Mouse (Mus musculus) spleen, adult 2 months (tissue): ENCODE measurements around the gene Asap2. TPM values are rescaled to one million over a fixed set of nuclear protein-coding genes. Genes with fewer than 3 reads are reported as not detected.

Experiments
- DNase-seq, 2 experiments: peaks; one replicate each; pipeline versions ENCODE4 v3.0.0 to v3.0.0-alpha.2; 2012 to 2021; ENCODE audit warnings: low spot score in 2 of 2, low read depth in 1 of 2
- H3K27ac ChIP-seq: fragments of 200-500 bp; 2 replicates; pipeline ENCODE4 v1.5.1; 2012; ENCODE audit warnings: low read length, inconsistent platforms; ENCODE audit not compliant: insufficient read depth
- H3K27me3 ChIP-seq: fragments of 200-500 bp; 2 replicates; pipeline ENCODE4 v1.6.1; 2012; ENCODE audit warnings: mild to moderate bottlenecking, moderate library complexity, low read length, inconsistent platforms; ENCODE audit not compliant: control insufficient read depth, insufficient read depth
- H3K36me3 ChIP-seq: fragments of 200-500 bp; 2 replicates; pipeline ENCODE4 v1.6.1; 2012; ENCODE audit warnings: mild to moderate bottlenecking, low read length, inconsistent platforms; ENCODE audit not compliant: control insufficient read depth, insufficient read depth
- H3K4me1 ChIP-seq: fragments of 200-500 bp; 2 replicates; pipeline ENCODE4 v1.6.1; 2011; ENCODE audit warnings: inconsistent platforms; ENCODE audit not compliant: control insufficient read depth, insufficient read depth, insufficient read length
- H3K4me3 ChIP-seq: fragments of 200-500 bp; 2 replicates; pipeline ENCODE4 v1.5.1; 2011; ENCODE audit warnings: mild to moderate bottlenecking, inconsistent platforms; ENCODE audit not compliant: insufficient read depth, insufficient read length; ENCODE audit errors: extremely low read depth
- CTCF ChIP-seq: fragments of 200-500 bp; IDR thresholded peaks from 2 replicates; pipeline ENCODE4 v1.5.1; 2011; ENCODE audit warnings: mild to moderate bottlenecking, inconsistent platforms; ENCODE audit not compliant: insufficient read depth, insufficient read length, insufficient replicate concordance; ENCODE audit errors: extremely low read depth
- POLR2A ChIP-seq: fragments of 200-500 bp; IDR thresholded peaks from 2 replicates; pipeline ENCODE4 v1.6.1; 2011; ENCODE audit warnings: low read depth, low read length, inconsistent platforms
- WGBS: fragments of 180-500 bp; shearing (Covaris S2); methylation state at CpG from one replicate; pipeline ENCODE4 v1.1.7; 2018; 5-methylcytosine and 5-hydroxymethylcytosine counted together
- polyA plus RNA-seq: library from polyadenylated mRNA; depleted of rRNA; stranded (reverse); fragments of >200 nt; gene quantifications from 2 replicates; pipeline ENCODE4 v1.2.3, GENCODE M21; 2012

The Asap2 gene
- polyA plus RNA-seq, 1 experiment = 3.3 TPM

DNA sequence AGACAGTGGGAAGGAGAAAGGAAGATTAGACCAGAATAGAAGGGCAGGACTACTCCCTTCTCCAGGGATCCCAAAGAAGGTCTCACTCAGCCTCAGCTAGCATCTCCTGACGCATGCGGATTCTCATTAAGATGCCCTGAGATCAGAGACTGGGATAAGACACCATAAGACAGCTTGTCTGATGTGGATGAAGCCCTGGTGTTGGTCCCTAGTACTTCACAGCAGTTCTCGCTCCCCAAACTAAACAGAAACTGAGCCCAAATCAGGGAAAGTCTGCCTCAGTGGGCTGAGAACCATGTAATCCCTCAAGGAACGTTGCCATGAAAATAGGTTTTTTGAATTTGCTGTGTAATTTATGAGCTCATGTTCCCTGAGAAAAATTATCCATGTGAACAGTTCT lies 136.3 kb downstream of the Asap2 start:
- WGBS = 93% methylated on average over 4 of the region's 4 CpGs

GRCm38 (mm10) chr12:21128930-21129869 lies 138.9 kb downstream of the Asap2 start:
- no peak for DNase-seq
- Histone ChIP-seq H3K36me3 (no peaks in the 10 kb centered on the region), H3K4me3 (no peak overlapping the region), H3K27me3 (no peaks in the 10 kb centered on the region), H3K27ac (no peak overlapping the region), H3K4me1 (peaks cover 6% of the 10 kb centered on the region; the same call in 1 of the 2 replicates)
- 23% methylated on average over 9 of the region's 9 CpGs for WGBS
- TF ChIP-seq POLR2A = no peak
- no peak for TF ChIP-seq CTCF

More for the DNA sequence above, 136.3 kb downstream of the Asap2 start:
- no peaks in the 10 kb centered on the region for H3K27me3 ChIP-seq
- peaks cover 6% of the 10 kb centered on the region; the same call in 1 of the 2 replicates for H3K4me1 ChIP-seq
- TF ChIP-seq CTCF (no peak), POLR2A (no peak)
- no peak for DNase-seq
- H3K27ac ChIP-seq = no peak overlapping the region
- no peak overlapping the region for H3K4me3 ChIP-seq
- no peaks in the 10 kb centered on the region for H3K36me3 ChIP-seq

- DNase-seq = no peak
- no peak overlapping the region for H3K4me3 ChIP-seq
- H3K27me3 ChIP-seq = no peaks in the 10 kb centered on the region
- TF ChIP-seq POLR2A (no peak), CTCF (no peak)
- H3K4me1 ChIP-seq = peaks cover 6% of the 10 kb centered on the region; the same call in 1 of the 2 replicates
- no peak overlapping the region for H3K27ac ChIP-seq
- 88% methylated on average over 10 of the region's 10 CpGs for WGBS
- H3K36me3 ChIP-seq = no peaks in the 10 kb centered on the region
Observed at GRCm38 (mm10) chr12:21130274-21130823, 140.1 kb downstream of the Asap2 start.

GRCm38 (mm10) chr12:21132537-21132936 lies 142.3 kb downstream of the Asap2 start:
- no peaks in the 10 kb centered on the region for H3K36me3 ChIP-seq
- no peak overlapping the region for H3K27ac ChIP-seq
- WGBS = 33% methylated on average over 10 of the region's 10 CpGs
- H3K4me3 ChIP-seq = no peak overlapping the region
- peaks cover 6% of the 10 kb centered on the region; the same call in 1 of the 2 replicates for H3K4me1 ChIP-seq
- no peak for DNase-seq
- TF ChIP-seq POLR2A (no peak), CTCF (no peak)
- no peaks in the 10 kb centered on the region for H3K27me3 ChIP-seq

- no peak for DNase-seq
Observed at GRCm38 (mm10) chr12:21133031-21133430, 142.8 kb downstream of the Asap2 start.

DNA sequence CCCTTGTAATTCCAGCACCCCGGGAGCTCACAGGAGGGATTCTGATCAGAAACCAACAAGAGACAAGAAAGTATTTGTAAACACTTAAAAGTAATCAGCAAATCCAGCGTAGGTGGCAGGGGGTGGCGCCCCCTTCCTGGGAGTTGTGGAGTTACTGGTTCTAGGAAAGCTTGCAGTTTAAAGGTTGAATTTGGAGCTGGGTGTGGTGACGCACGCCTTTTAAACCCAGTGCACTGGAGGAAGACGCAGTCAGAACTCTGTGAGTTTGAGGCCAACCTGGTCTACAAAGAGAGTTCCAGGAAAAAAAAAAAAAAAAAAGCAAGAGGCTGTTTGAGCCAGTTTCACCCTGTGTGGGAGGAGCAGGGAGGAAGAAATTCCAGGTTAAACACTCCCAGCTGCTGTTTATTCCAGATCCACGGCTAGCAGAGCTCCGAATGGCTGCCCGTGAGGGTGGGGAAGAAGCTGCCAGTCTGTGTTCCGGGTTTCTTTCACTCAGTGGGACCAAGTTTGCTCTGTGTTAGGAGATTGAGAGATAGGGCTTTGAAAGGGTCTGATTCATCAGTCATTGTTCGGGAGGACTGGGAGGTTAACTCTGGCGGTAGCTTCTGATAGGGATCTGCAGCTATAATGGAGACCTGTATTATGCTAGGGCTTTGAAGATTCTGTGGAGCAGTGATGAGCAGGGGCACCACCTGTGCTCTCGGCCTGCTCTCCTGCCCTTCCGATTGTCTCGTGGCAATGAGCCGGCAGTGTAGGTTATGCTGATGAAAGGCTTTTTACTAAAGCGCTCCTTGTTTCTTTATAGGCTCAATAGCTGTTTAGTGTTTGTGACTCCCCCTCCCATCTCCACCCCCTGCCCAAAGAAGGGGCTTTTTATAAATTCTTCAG lies 144.0 kb downstream of the Asap2 start:
- H3K4me1 ChIP-seq = peaks cover 2% of the 10 kb centered on the region; the same call in 1 of the 2 replicates
- H3K27ac ChIP-seq = no peak overlapping the region
- 88% methylated on average over 17 of the region's 17 CpGs for WGBS
- no peaks in the 10 kb centered on the region for H3K36me3 ChIP-seq
- H3K27me3 ChIP-seq = no peaks in the 10 kb centered on the region
- no peak for DNase-seq
- TF ChIP-seq CTCF (peak; percentile 12; the same call in 1 of the 2 replicates), POLR2A (no peak)
- no peak overlapping the region for H3K4me3 ChIP-seq

More at GRCm38 (mm10) chr12:21133031-21133430, 142.8 kb downstream of the Asap2 start:
- 70% methylated on average over 4 of the region's 4 CpGs for WGBS
- H3K27ac ChIP-seq = no peak overlapping the region
- H3K36me3 ChIP-seq = no peaks in the 10 kb centered on the region
- H3K4me3 ChIP-seq = no peak overlapping the region
- peaks cover 6% of the 10 kb centered on the region; the same call in 1 of the 2 replicates for H3K4me1 ChIP-seq
- no peaks in the 10 kb centered on the region for H3K27me3 ChIP-seq
- TF ChIP-seq CTCF = no peak
- no peak for TF ChIP-seq POLR2A
